13 mouse cellular contexts compared by ENCODE assay signal in the genomic region with DNA sequence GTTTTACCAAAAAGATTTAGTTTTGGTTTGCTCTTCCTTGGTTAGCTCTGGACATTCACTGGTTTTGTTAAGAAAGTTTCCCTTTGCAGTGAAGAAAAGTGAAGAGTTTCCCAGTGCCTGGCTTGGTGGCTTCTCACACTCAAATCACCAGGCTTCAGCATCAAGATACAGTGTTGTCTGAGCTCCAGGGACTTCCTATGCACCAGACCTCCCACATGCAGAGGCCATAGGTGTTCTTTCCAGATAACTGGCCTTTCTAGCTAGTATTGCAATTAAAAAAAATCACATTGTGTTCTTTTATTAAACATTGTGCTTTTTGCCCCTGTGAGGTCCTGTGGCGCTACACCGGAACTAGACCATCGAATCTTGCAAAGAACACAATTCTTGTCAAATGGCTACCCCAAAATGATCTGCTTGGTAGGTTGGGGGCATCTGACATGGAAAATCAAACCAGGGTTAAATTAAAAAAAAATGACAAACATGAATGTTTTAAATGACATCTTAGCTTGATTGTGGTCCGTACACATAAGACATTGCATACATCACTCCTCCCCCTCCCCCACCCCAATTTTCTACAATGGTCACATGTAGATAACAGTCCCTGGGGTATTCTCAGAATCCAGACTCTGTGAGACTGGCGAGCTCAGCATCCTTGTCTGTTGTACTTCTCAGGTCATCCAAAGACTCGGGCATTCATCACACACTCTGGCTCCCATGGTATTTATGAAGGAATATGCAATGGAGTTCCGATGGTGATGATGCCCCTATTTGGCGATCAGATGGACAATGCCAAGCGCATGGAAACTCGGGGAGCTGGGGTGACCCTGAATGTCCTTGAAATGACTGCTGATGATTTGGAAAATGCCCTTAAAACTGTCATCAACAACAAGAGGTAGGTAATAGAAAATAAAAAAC. TPM values are rescaled to one million over a fixed set of nuclear protein-coding genes. Genes with fewer than 3 reads are reported as not detected.
A peak's percentile ranks its signal among the peaks of the same experiment; 100 is the strongest.
DNase-seq lines count a peak whose midpoint lies in the region; ATAC-seq and TF ChIP-seq lines count a peak whose summit lies in the region.
"Had no signal": no experiment of that assay in that cellular context is flagged by ENCODE, and none has a peak within 500 bp of the region (broad histone marks: within the 10 kb centered on the region; RNA-seq: fewer than 3 reads in every experiment).

No protein-coding gene starts in this region.

- H3K4me3 ChIP-seq in heart, embryonic 10.5 days: no peak overlapping the region
- no peak overlapping the region for H3K4me3 ChIP-seq in midbrain, embryonic 14.5 days (replicated peaks; ENCODE audit: low read depth, low read length)
- H3K4me3 ChIP-seq in midbrain, embryonic 15.5 days: no peak overlapping the region
- H3K4me3 ChIP-seq in midbrain, postnatal 0 days (ENCODE audit: low read depth, low read length): no peak overlapping the region
- H3K4me3 ChIP-seq: embryonic facial prominence, embryonic 15.5 days; heart, embryonic 13.5 days; limb, embryonic 15.5 days had no signal

- intact Hi-C loops in heart, postnatal 36 days (cut with DNase I): no loop called here

- no peaks in the 10 kb centered on the region for H3K36me3 ChIP-seq in heart, embryonic 10.5 days
- H3K36me3 ChIP-seq in midbrain, embryonic 14.5 days (ENCODE audit: control insufficient read depth, insufficient read depth, low read length): no peaks in the 10 kb centered on the region
- no peaks in the 10 kb centered on the region for H3K36me3 ChIP-seq in midbrain, embryonic 15.5 days (replicated peaks)
- H3K36me3 ChIP-seq in midbrain, postnatal 0 days (ENCODE audit: insufficient read depth, low read length): no peaks in the 10 kb centered on the region
- H3K36me3 ChIP-seq: embryonic facial prominence, embryonic 15.5 days; heart, embryonic 13.5 days; limb, embryonic 15.5 days had no signal

- H3K4me2 ChIP-seq in midbrain, embryonic 14.5 days (ENCODE audit: low read length): no peak overlapping the region
- H3K4me2 ChIP-seq in midbrain, embryonic 15.5 days: no peak overlapping the region
- no peak overlapping the region for H3K4me2 ChIP-seq in midbrain, postnatal 0 days (ENCODE audit: low read depth, low read length, poor library complexity, severe bottlenecking)
- H3K4me2 ChIP-seq: embryonic facial prominence, embryonic 15.5 days; heart, embryonic 13.5 days; limb, embryonic 15.5 days had no signal

- DNase-seq in heart, embryonic 10.5 days (ENCODE audit: low spot score): peak; percentile 91
- no peak for DNase-seq in heart, postnatal 36 days
- peak; percentile 7 for DNase-seq in midbrain, embryonic 14.5 days
- DNase-seq in NIH3T3 (ENCODE audit: low read depth): peak; percentile 14
- DNase-seq in midbrain, postnatal 0 days (ENCODE audit: low spot score): peak; percentile 8
- DNase-seq in cerebellum, postnatal 4 days (ENCODE audit: low spot score in 2 of 2): no peak
- DNase-seq: thymus, adult 18-20 months had no signal

- WGBS in heart, embryonic 10.5 days: 65% methylated on average over 10 of the region's 10 CpGs
- 70% methylated on average over 10 of the region's 10 CpGs for WGBS in midbrain, embryonic 14.5 days
- 73% methylated on average over 10 of the region's 10 CpGs for WGBS in midbrain, embryonic 15.5 days
- 69% methylated on average over 10 of the region's 10 CpGs for WGBS in midbrain, postnatal 0 days

- no peak overlapping the region for H3K9ac ChIP-seq in midbrain, embryonic 14.5 days (replicated peaks; ENCODE audit: low read length)
- no peak overlapping the region for H3K9ac ChIP-seq in midbrain, embryonic 15.5 days
- no peak overlapping the region for H3K9ac ChIP-seq in midbrain, postnatal 0 days (replicated peaks; ENCODE audit: low read length, poor library complexity, severe bottlenecking)
- H3K9ac ChIP-seq: embryonic facial prominence, embryonic 15.5 days; heart, embryonic 13.5 days; limb, embryonic 15.5 days had no signal

- peaks cover 61% of the 10 kb centered on the region for H3K9me3 ChIP-seq in heart, embryonic 10.5 days
- H3K9me3 ChIP-seq in midbrain, embryonic 14.5 days (ENCODE audit: control insufficient read depth, low read length): peaks cover 62% of the 10 kb centered on the region
- H3K9me3 ChIP-seq in midbrain, embryonic 15.5 days: peaks cover 61% of the 10 kb centered on the region
- peaks cover 48% of the 10 kb centered on the region for H3K9me3 ChIP-seq in midbrain, postnatal 0 days (ENCODE audit: low read length)

- H3K27ac ChIP-seq in heart, embryonic 10.5 days: no peak overlapping the region
- no peak overlapping the region for H3K27ac ChIP-seq in midbrain, embryonic 14.5 days (replicated peaks; ENCODE audit: low read depth, low read length)
- H3K27ac ChIP-seq in midbrain, embryonic 15.5 days: no peak overlapping the region
- no peak overlapping the region for H3K27ac ChIP-seq in midbrain, postnatal 0 days (ENCODE audit: low read depth, low read length)
- H3K27ac ChIP-seq: embryonic facial prominence, embryonic 15.5 days; heart, embryonic 13.5 days; limb, embryonic 15.5 days had no signal

- no peaks in the 10 kb centered on the region for H3K4me1 ChIP-seq in heart, embryonic 10.5 days
- H3K4me1 ChIP-seq in midbrain, embryonic 14.5 days (ENCODE audit: control insufficient read depth, insufficient read depth, low read length): no peaks in the 10 kb centered on the region
- no peaks in the 10 kb centered on the region for H3K4me1 ChIP-seq in midbrain, embryonic 15.5 days
- no peaks in the 10 kb centered on the region for H3K4me1 ChIP-seq in midbrain, postnatal 0 days (ENCODE audit: insufficient read depth, low read length)
- H3K4me1 ChIP-seq: embryonic facial prominence, embryonic 15.5 days; heart, embryonic 13.5 days; limb, embryonic 15.5 days had no signal

- no peaks in the 10 kb centered on the region for H3K27me3 ChIP-seq in heart, embryonic 10.5 days (ENCODE audit: insufficient read depth, poor library complexity, severe bottlenecking)
- H3K27me3 ChIP-seq in midbrain, embryonic 14.5 days (ENCODE audit: control insufficient read depth, insufficient read depth, low read length): no peaks in the 10 kb centered on the region
- no peaks in the 10 kb centered on the region for H3K27me3 ChIP-seq in midbrain, embryonic 15.5 days (replicated peaks)
- no peaks in the 10 kb centered on the region for H3K27me3 ChIP-seq in midbrain, postnatal 0 days (ENCODE audit: insufficient read depth, low read length)
- H3K27me3 ChIP-seq: embryonic facial prominence, embryonic 15.5 days; heart, embryonic 13.5 days; limb, embryonic 15.5 days had no signal

- ATAC-seq in midbrain, embryonic 14.5 days (ENCODE audit: low FRiP score, low TSS enrichment): no peak
- ATAC-seq in midbrain, embryonic 15.5 days (replicated peaks): no peak
- ATAC-seq in midbrain, postnatal 0 days (ENCODE audit: low FRiP score): no peak
- no peak for ATAC-seq in activated CD4-positive, CD25-positive, alpha-beta regulatory T cell, adult 4 months

- TF ChIP-seq CTCF in midbrain, postnatal 0 days (IDR thresholded peaks at IDR 0.05): no peak

RNA-seq across cellular contexts. Expression of a gene that starts 4.0 kb away (rescaled TPM):
- polyA plus RNA-seq in heart, embryonic 10.5 days (2016; fragmentation: Nextera tagmentation; extraction: Ambion mirVana): not detected in 2 replicates
- total RNA-seq in heart, postnatal 36 days (2021): not detected
- polyA plus RNA-seq in midbrain, embryonic 14.5 days (2014; fragmentation: Nextera tagmentation; extraction: Ambion mirVana): not detected in 2 replicates
- not detected in 2 replicates for polyA plus RNA-seq in midbrain, embryonic 15.5 days (2015; fragmentation: Nextera tagmentation; extraction: Ambion mirVana)
- not detected in 2 replicates for total RNA-seq in midbrain, postnatal 0 days (2014; rRNA removed)
- not detected in 2 replicates for polyA plus RNA-seq in midbrain, postnatal 0 days (2015; fragmentation: Nextera tagmentation; extraction: Ambion mirVana)
- not detected for polyA plus RNA-seq in activated CD4-positive, CD25-positive, alpha-beta regulatory T cell, adult 4 months (2017; shearing (Covaris generic))
- polyA plus RNA-seq: heart, embryonic 13.5 days had no signal

RNA-seq across cellular contexts. Expression of a gene that starts 10.1 kb away (rescaled TPM):
- 8.1 and 9.9 TPM in 2 replicates for polyA plus RNA-seq in heart, embryonic 10.5 days (2016; fragmentation: Nextera tagmentation; extraction: Ambion mirVana)
- under 1 TPM in 1 of 2 experiments, not detected in 1; 0.33 TPM for total RNA-seq in heart, postnatal 36 days (2021)
- 12.9 and 14.2 TPM in 2 replicates for polyA plus RNA-seq in midbrain, embryonic 14.5 days (2014; fragmentation: Nextera tagmentation; extraction: Ambion mirVana)
- polyA plus RNA-seq in midbrain, embryonic 15.5 days (2015; fragmentation: Nextera tagmentation; extraction: Ambion mirVana): 13.2 and 13.5 TPM in 2 replicates
- 5.5 and 6.9 TPM in 2 replicates for total RNA-seq in midbrain, postnatal 0 days (2014; rRNA removed)
- 11.8 and 12.5 TPM in 2 replicates for polyA plus RNA-seq in midbrain, postnatal 0 days (2015; fragmentation: Nextera tagmentation; extraction: Ambion mirVana)
- under 1 TPM; 0.48 to 0.63 TPM for polyA plus RNA-seq in activated CD4-positive, CD25-positive, alpha-beta regulatory T cell, adult 4 months (2017; shearing (Covaris generic))

RNA-seq across cellular contexts. Expression of a gene that starts 11.1 kb away (rescaled TPM):
- polyA plus RNA-seq in heart, embryonic 10.5 days (2016; fragmentation: Nextera tagmentation; extraction: Ambion mirVana): 0.58 and 0.82 TPM in 2 replicates
- total RNA-seq in heart, postnatal 36 days (2021): not detected
- 0.66 and 1.8 TPM in 2 replicates for polyA plus RNA-seq in midbrain, embryonic 14.5 days (2014; fragmentation: Nextera tagmentation; extraction: Ambion mirVana)
- 0.50 and 0.86 TPM in 2 replicates for polyA plus RNA-seq in midbrain, embryonic 15.5 days (2015; fragmentation: Nextera tagmentation; extraction: Ambion mirVana)
- not detected in 2 replicates for total RNA-seq in midbrain, postnatal 0 days (2014; rRNA removed)
- 0.56 and 1.2 TPM in 2 replicates for polyA plus RNA-seq in midbrain, postnatal 0 days (2015; fragmentation: Nextera tagmentation; extraction: Ambion mirVana)
- 1 to 10 TPM; 1.4 to 2.5 TPM for polyA plus RNA-seq in activated CD4-positive, CD25-positive, alpha-beta regulatory T cell, adult 4 months (2017; shearing (Covaris generic))

RNA-seq across cellular contexts. Expression of a gene that starts 15.3 kb away (rescaled TPM):
- polyA plus RNA-seq in heart, embryonic 10.5 days (2016; fragmentation: Nextera tagmentation; extraction: Ambion mirVana): 0.13 TPM in 1 of 2 replicates, not detected in the other
- under 1 TPM in 1 of 2 experiments, not detected in 1; 0.14 TPM for total RNA-seq in heart, postnatal 36 days (2021)
- polyA plus RNA-seq in midbrain, embryonic 14.5 days (2014; fragmentation: Nextera tagmentation; extraction: Ambion mirVana): not detected in 2 replicates
- polyA plus RNA-seq in midbrain, embryonic 15.5 days (2015; fragmentation: Nextera tagmentation; extraction: Ambion mirVana): 0.15 TPM in 1 of 2 replicates, not detected in the other
- not detected in 2 replicates for total RNA-seq in midbrain, postnatal 0 days (2014; rRNA removed)
- not detected in 2 replicates for polyA plus RNA-seq in midbrain, postnatal 0 days (2015; fragmentation: Nextera tagmentation; extraction: Ambion mirVana)
- not detected for polyA plus RNA-seq in activated CD4-positive, CD25-positive, alpha-beta regulatory T cell, adult 4 months (2017; shearing (Covaris generic))
- polyA plus RNA-seq: embryonic facial prominence, embryonic 15.5 days; heart, embryonic 13.5 days; limb, embryonic 15.5 days had no signal

RNA-seq across cellular contexts. Expression of a gene that starts 49.9 kb away (rescaled TPM):
- not detected in 2 replicates for polyA plus RNA-seq in heart, embryonic 10.5 days (2016; fragmentation: Nextera tagmentation; extraction: Ambion mirVana)
- total RNA-seq in heart, postnatal 36 days (2021): under 1 TPM; 0.24 to 0.42 TPM
- not detected in 2 replicates for polyA plus RNA-seq in midbrain, embryonic 14.5 days (2014; fragmentation: Nextera tagmentation; extraction: Ambion mirVana)
- not detected in 2 replicates for polyA plus RNA-seq in midbrain, embryonic 15.5 days (2015; fragmentation: Nextera tagmentation; extraction: Ambion mirVana)
- not detected in 2 replicates for total RNA-seq in midbrain, postnatal 0 days (2014; rRNA removed)
- not detected in 2 replicates for polyA plus RNA-seq in midbrain, postnatal 0 days (2015; fragmentation: Nextera tagmentation; extraction: Ambion mirVana)
- polyA plus RNA-seq in activated CD4-positive, CD25-positive, alpha-beta regulatory T cell, adult 4 months (2017; shearing (Covaris generic)): not detected
- polyA plus RNA-seq: embryonic facial prominence, embryonic 15.5 days; heart, embryonic 13.5 days; large intestine, adult 2 months; limb, embryonic 15.5 days had no signal

Comparison
In these comparisons a context has a peak if more than half of its experiments do, and no peak if none do; other contexts are left out.
1. DNase-seq: peak in heart, embryonic 10.5 days (single experiment), midbrain, embryonic 14.5 days (single experiment), NIH3T3 (single experiment) and midbrain, postnatal 0 days (single experiment); none in heart, postnatal 36 days (0 of 2) and cerebellum, postnatal 4 days (0 of 2).